Mouse (Mus musculus): ENCODE results near the gene Prkd2.

DNA sequence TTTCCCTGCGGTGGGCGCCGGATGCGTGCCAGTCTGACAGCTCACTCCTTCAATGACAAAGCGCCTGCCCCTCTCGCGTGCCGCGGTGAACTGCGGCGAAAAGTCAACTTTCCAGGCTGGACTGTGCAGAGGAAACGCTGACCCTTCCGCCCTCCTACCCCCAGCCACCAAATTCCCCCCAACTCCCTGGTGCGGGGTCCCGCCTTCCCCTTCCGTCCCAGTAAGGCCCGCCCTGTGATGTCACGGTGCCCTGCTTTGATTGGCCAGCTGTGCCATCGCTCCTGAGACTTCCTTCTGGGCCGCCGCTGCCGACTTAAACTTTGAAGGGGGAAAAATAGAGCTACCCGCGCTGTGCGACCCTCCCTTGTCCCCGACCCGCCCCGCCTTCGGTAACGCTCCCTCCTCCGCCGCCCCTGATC, at the start of gene Prkd2:
- TF ChIP-seq EP300 (IDR thresholded peaks at IDR 0.05; ENCODE audit: low read depth) (no peak), CTCF (IDR thresholded peaks at IDR 0.05; ENCODE audit: low read depth) (no peak)

All from heart, postnatal 0 days (tissue).